Mouse (Mus musculus): ENCODE measurements at regions not wholly inside any gene's neighbourhood (a gene's known extent, or its start where the extent isn't known, plus 50 kb on each side); places are given as distances from the start of the nearest gene placed in this dataset.

GRCm38 (mm10) chr10:43634371-43635080, 56.4 kb downstream of the Cd24a start:
- in situ Hi-C loops (cut with MboI, MseI) = no loop called here

- in situ Hi-C loops (cut with MboI, MseI) = no loop called here
Observed at GRCm38 (mm10) chr10:43641169-43641945, 63.3 kb downstream of the Cd24a start.

GRCm38 (mm10) chr10:43646326-43646725, 68.2 kb downstream of the Cd24a start:
- in situ Hi-C loops (cut with MboI, MseI) = no loop called here

- in situ Hi-C loops (cut with MboI, MseI) = no loop called here
Observed at GRCm38 (mm10) chr10:43646965-43647364, 68.9 kb downstream of the Cd24a start.

- in situ Hi-C loops (cut with MboI, MseI) = no loop called here
Observed at GRCm38 (mm10) chr10:43648186-43648585, 70.1 kb downstream of the Cd24a start.

GRCm38 (mm10) chr10:43648815-43649447, 70.8 kb downstream of the Cd24a start:
- in situ Hi-C loops (cut with MboI, MseI) = no loop called here

- in situ Hi-C loops (cut with MboI, MseI) = no loop called here
Observed at GRCm38 (mm10) chr10:43650449-43650848, 72.4 kb downstream of the Cd24a start.

- in situ Hi-C loops (cut with MboI, MseI) = no loop called here
Observed at GRCm38 (mm10) chr10:43651505-43651904, 73.4 kb downstream of the Cd24a start.

- in situ Hi-C loops (cut with MboI, MseI) = no loop called here
Observed at GRCm38 (mm10) chr10:43651915-43652314, 73.8 kb downstream of the Cd24a start.

GRCm38 (mm10) chr10:43655082-43655671, 77.1 kb downstream of the Cd24a start:
- in situ Hi-C loops (cut with MboI, MseI) = no loop called here

- in situ Hi-C loops (cut with MboI, MseI) = no loop called here
Observed at GRCm38 (mm10) chr10:43655680-43656079, 77.6 kb downstream of the Cd24a start.

- in situ Hi-C loops (cut with MboI, MseI) = no loop called here
Observed at GRCm38 (mm10) chr10:43656207-43656606, 78.1 kb downstream of the Cd24a start.

- in situ Hi-C loops (cut with MboI, MseI) = no loop called here
Observed at GRCm38 (mm10) chr10:43657501-43658225, 79.6 kb downstream of the Cd24a start.

GRCm38 (mm10) chr10:43658226-43658593, 80.1 kb downstream of the Cd24a start:
- in situ Hi-C loops (cut with MboI, MseI) = no loop called here

- in situ Hi-C loops (cut with MboI, MseI) = no loop called here
Observed at GRCm38 (mm10) chr10:43664844-43665243, 86.8 kb downstream of the Cd24a start.

GRCm38 (mm10) chr10:43666262-43667085, 88.4 kb downstream of the Cd24a start:
- in situ Hi-C loops (cut with MboI, MseI) = no loop called here

GRCm38 (mm10) chr10:43667086-43667690, 89.1 kb downstream of the Cd24a start:
- in situ Hi-C loops (cut with MboI, MseI) = no loop called here

- in situ Hi-C loops (cut with MboI, MseI) = no loop called here
Observed at GRCm38 (mm10) chr10:43667732-43668247, 89.7 kb downstream of the Cd24a start.

GRCm38 (mm10) chr10:43669471-43669870, 91.4 kb downstream of the Cd24a start:
- in situ Hi-C loops (cut with MboI, MseI) = no loop called here

GRCm38 (mm10) chr10:43670745-43671144, 92.7 kb downstream of the Cd24a start:
- in situ Hi-C loops (cut with MboI, MseI) = no loop called here

Measured in regulatory T cell (primary cell).